Mouse (Mus musculus) C2C12 (cell line): ENCODE measurements around the gene Slc16a14. TPM values are rescaled to one million over a fixed set of nuclear protein-coding genes. Genes with fewer than 3 reads are reported as not detected.

Source experiments
- H3K27me3 ChIP-seq: one replicate; pipeline ENCODE4 v1.6.1; 2011; ENCODE audit not compliant: control insufficient read depth, insufficient read depth, insufficient read length
- H3K36me3 ChIP-seq: one replicate; pipeline ENCODE4 v1.6.1; 2011; ENCODE audit not compliant: control insufficient read depth, insufficient read depth
- H3K4me3 ChIP-seq: one replicate; pipeline ENCODE4 v1.5.1; 2011; ENCODE audit warnings: mild to moderate bottlenecking, control low read depth; ENCODE audit not compliant: poor library complexity, insufficient read depth, severe bottlenecking
- H3K79me2 ChIP-seq: one replicate; pipeline ENCODE4 v1.6.1; 2011; ENCODE audit not compliant: control insufficient read depth, insufficient read depth
- H3K79me3 ChIP-seq: one replicate; pipeline ENCODE4 v1.6.1; 2011; ENCODE audit warnings: low read depth, control low read depth
- H3ac ChIP-seq: one replicate; pipeline ENCODE3; 2011; ENCODE audit warnings: low read depth; ENCODE audit not compliant: control insufficient read depth, insufficient read length
- CEBPB ChIP-seq: IDR thresholded peaks from one replicate; pipeline ENCODE4 v1.6.1; 2011; ENCODE audit warnings: low read depth, mild to moderate bottlenecking, control low read depth, moderate library complexity
- CTCF ChIP-seq: IDR thresholded peaks from one replicate; pipeline ENCODE4 v1.5.1; 2011; ENCODE audit not compliant: control insufficient read depth, insufficient read depth, insufficient read length
- FOSL1 ChIP-seq: IDR thresholded peaks from one replicate; pipeline ENCODE4 v1.8.0; 2011; ENCODE audit warnings: mild to moderate bottlenecking, low read length; ENCODE audit not compliant: poor library complexity, insufficient read depth, severe bottlenecking
- MAX ChIP-seq: IDR thresholded peaks from one replicate; pipeline ENCODE4 v1.6.1; 2011; ENCODE audit warnings: mild to moderate bottlenecking, control low read depth
- MYOD1 ChIP-seq: IDR thresholded peaks from one replicate; pipeline ENCODE4 v1.6.1; 2011; ENCODE audit warnings: low read depth; ENCODE audit not compliant: control insufficient read depth, insufficient read length
- MYOG ChIP-seq: IDR thresholded peaks from one replicate; pipeline ENCODE4 v1.6.1; 2011; ENCODE audit not compliant: control insufficient read depth, insufficient read length; ENCODE audit errors: extremely low read depth
- USF1 ChIP-seq: IDR thresholded peaks from one replicate; pipeline ENCODE4 v1.6.1; 2011; ENCODE audit warnings: low read depth, mild to moderate bottlenecking, control low read depth, moderate library complexity
- polyA plus RNA-seq: library from polyadenylated mRNA; unstranded; fragments of >200 nt; fragmentation: generic; extraction: Trizol; gene quantifications from one replicate; pipeline ENCODE4 v1.2.1, GENCODE M21; 2012; ENCODE audit warnings: missing spikeins

Gene Slc16a14
- polyA plus RNA-seq, 1 experiment = 0.02 TPM

- TF ChIP-seq CEBPB (no peak), CTCF (no peak), MAX (no peak), MYOD1 (no peak)
- no peaks in the 10 kb centered on the region for H3K79me3 ChIP-seq
- H3K79me2 ChIP-seq = no peaks in the 10 kb centered on the region
- peaks cover 12% of the 10 kb centered on the region for H3K27me3 ChIP-seq
- no peak overlapping the region for H3K4me3 ChIP-seq
- H3ac ChIP-seq = no peak overlapping the region
- no peaks in the 10 kb centered on the region for H3K36me3 ChIP-seq
These were observed 2.0 kb upstream of the Slc16a14 start for GRCm38 (mm10) chr1:84936716-84937510.

GRCm38 (mm10) chr1:84935668-84936067 lies 734 bp upstream of the Slc16a14 start:
- Histone ChIP-seq H3K79me3 (no peaks in the 10 kb centered on the region), H3ac (no peak overlapping the region), H3K36me3 (no peaks in the 10 kb centered on the region), H3K4me3 (no peak overlapping the region), H3K27me3 (peaks cover 12% of the 10 kb centered on the region), H3K79me2 (no peaks in the 10 kb centered on the region)
- no peak for TF ChIP-seq CTCF
- TF ChIP-seq MYOG = no peak
- peak; percentile 81 for TF ChIP-seq CEBPB

- TF ChIP-seq CEBPB (no peak), USF1 (no peak), MYOG (no peak), CTCF (no peak), MAX (no peak), FOSL1 (no peak), MYOD1 (no peak)
- H3K36me3 ChIP-seq = no peaks in the 10 kb centered on the region
- no peaks in the 10 kb centered on the region for H3K79me3 ChIP-seq
- H3K27me3 ChIP-seq = peaks cover 12% of the 10 kb centered on the region
- H3K4me3 ChIP-seq = no peak overlapping the region
- no peaks in the 10 kb centered on the region for H3K79me2 ChIP-seq
- no peak overlapping the region for H3ac ChIP-seq
These were observed 807 bp downstream of the Slc16a14 start for GRCm38 (mm10) chr1:84934151-84934502.

- no peaks in the 10 kb centered on the region for H3K36me3 ChIP-seq
- H3K79me2 ChIP-seq = no peaks in the 10 kb centered on the region
- peaks cover 12% of the 10 kb centered on the region for H3K27me3 ChIP-seq
- no peak overlapping the region for H3ac ChIP-seq
- H3K4me3 ChIP-seq = no peak overlapping the region
- TF ChIP-seq CTCF (peak; percentile 15), CEBPB (no peak)
- H3K79me3 ChIP-seq = no peaks in the 10 kb centered on the region
These were observed 1.3 kb downstream of the Slc16a14 start for GRCm38 (mm10) chr1:84933472-84934150.

- TF ChIP-seq USF1 (no peak), CEBPB (no peak), FOSL1 (no peak), MAX (no peak), MYOD1 (no peak), MYOG (no peak), CTCF (no peak)
- H3K79me3 ChIP-seq = no peaks in the 10 kb centered on the region
These were observed 9.3 kb downstream of the Slc16a14 start for GRCm38 (mm10) chr1:84925599-84925998.

GRCm38 (mm10) chr1:84924134-84924533 lies 10.8 kb downstream of the Slc16a14 start:
- no peaks in the 10 kb centered on the region for H3K27me3 ChIP-seq
- no peaks in the 10 kb centered on the region for H3K79me2 ChIP-seq
- no peak overlapping the region for H3K4me3 ChIP-seq
- no peak overlapping the region for H3ac ChIP-seq
- no peaks in the 10 kb centered on the region for H3K36me3 ChIP-seq
- TF ChIP-seq FOSL1 (no peak), MYOG (no peak), CEBPB (no peak), MYOD1 (no peak), MAX (no peak), USF1 (no peak), CTCF (no peak)
- H3K79me3 ChIP-seq = no peaks in the 10 kb centered on the region

More at GRCm38 (mm10) chr1:84925599-84925998, 9.3 kb downstream of the Slc16a14 start:
- Histone ChIP-seq H3ac (no peak overlapping the region), H3K79me2 (no peaks in the 10 kb centered on the region), H3K4me3 (no peak overlapping the region), H3K27me3 (no peaks in the 10 kb centered on the region), H3K36me3 (no peaks in the 10 kb centered on the region)
